Mouse (Mus musculus) limb, embryonic 10.5 days (tissue): ENCODE measurements around the gene Rb1. TPM values are rescaled to one million over a fixed set of nuclear protein-coding genes. Genes with fewer than 3 reads are reported as not detected.

ENCODE experiments used
- DNase-seq: peaks from one replicate; pipeline ENCODE4 v3.0.0-alpha.2; 2017; ENCODE audit warnings: low spot score
- H3K27ac ChIP-seq: fragments of 300-500 bp; sonication (generic); 2 replicates; pipeline ENCODE4 v1.5.1; 2016; ENCODE audit warnings: mild to moderate bottlenecking
- H3K27me3 ChIP-seq: fragments of 300-500 bp; sonication (generic); 2 replicates; pipeline ENCODE4 v1.6.1; 2016; ENCODE audit warnings: low read depth, mild to moderate bottlenecking; ENCODE audit not compliant: poor library complexity, severe bottlenecking
- H3K36me3 ChIP-seq: fragments of 300-500 bp; sonication (generic); 2 replicates; pipeline ENCODE4 v1.6.1; 2016; ENCODE audit warnings: mild to moderate bottlenecking, moderate library complexity
- H3K4me1 ChIP-seq: fragments of 300-500 bp; sonication (generic); 2 replicates; pipeline ENCODE4 v1.6.1; 2016
- H3K4me3 ChIP-seq: fragments of 300-500 bp; sonication (generic); 2 replicates; pipeline ENCODE4 v1.5.1; 2016; ENCODE audit warnings: mild to moderate bottlenecking, moderate library complexity
- H3K9me3 ChIP-seq: fragments of 300-500 bp; sonication (generic); replicated peaks from 2 replicates; pipeline ENCODE4 v1.6.1; 2016; ENCODE audit warnings: mild to moderate bottlenecking
- WGBS: fragments of 180-500 bp; shearing (Covaris S2); methylation state at CpG from one replicate; pipeline ENCODE4 v1.1.7; 2016; 5-methylcytosine and 5-hydroxymethylcytosine counted together
- polyA plus RNA-seq: library from polyadenylated mRNA; unstranded; fragments of >200 nt; fragmentation: Nextera tagmentation; extraction: Ambion mirVana; gene quantifications from 2 replicates; pipeline ENCODE4 v1.2.1, GENCODE M21; 2016

The Rb1 gene
- polyA plus RNA-seq, 1 experiment from 2014 or later = 24.8 TPM

GRCm38 (mm10) chr14:73292434-73292833 lies 33.2 kb downstream of the Rb1 start:
- 67% methylated on average over 1 of the region's 1 CpGs for WGBS
- no peak for DNase-seq
- H3K9me3 ChIP-seq = no peaks in the 10 kb centered on the region
- H3K4me1 ChIP-seq = no peaks in the 10 kb centered on the region
- H3K27ac ChIP-seq = no peak overlapping the region
- no peaks in the 10 kb centered on the region for H3K27me3 ChIP-seq
- H3K4me3 ChIP-seq = no peak overlapping the region
- no peaks in the 10 kb centered on the region for H3K36me3 ChIP-seq

GRCm38 (mm10) chr14:73289915-73290314 lies 35.7 kb downstream of the Rb1 start:
- Histone ChIP-seq H3K27me3 (no peaks in the 10 kb centered on the region), H3K36me3 (no peaks in the 10 kb centered on the region), H3K4me3 (no peak overlapping the region), H3K9me3 (no peaks in the 10 kb centered on the region), H3K4me1 (no peaks in the 10 kb centered on the region), H3K27ac (no peak overlapping the region)
- 92% methylated on average over 2 of the region's 2 CpGs for whole genome bisulfite sequencing
- no peak for DNase-seq

- WGBS = 23% methylated on average over 1 of the region's 1 CpGs
- Histone ChIP-seq H3K36me3 (0 out of 2 replicates have a peak, but pooled peaks cover 3% of the 10 kb centered on the region), H3K27ac (no peak overlapping the region), H3K4me3 (no peak overlapping the region), H3K9me3 (no peaks in the 10 kb centered on the region), H3K4me1 (no peaks in the 10 kb centered on the region), H3K27me3 (no peaks in the 10 kb centered on the region)
- no peak for DNase-seq
Measured at GRCm38 (mm10) chr14:73280996-73281395, 44.6 kb downstream of the Rb1 start.

GRCm38 (mm10) chr14:73279096-73279495 lies 46.5 kb downstream of the Rb1 start:
- no peaks in the 10 kb centered on the region for H3K36me3 ChIP-seq
- H3K27ac ChIP-seq = no peak overlapping the region
- no peaks in the 10 kb centered on the region for H3K4me1 ChIP-seq
- H3K27me3 ChIP-seq = no peaks in the 10 kb centered on the region
- DNase-seq = no peak
- 82% methylated on average over 6 of the region's 6 CpGs for WGBS
- H3K9me3 ChIP-seq = no peaks in the 10 kb centered on the region
- H3K4me3 ChIP-seq = no peak overlapping the region

- H3K27ac ChIP-seq = no peak overlapping the region
- WGBS = 87% methylated on average over 5 of the region's 5 CpGs
- H3K4me1 ChIP-seq = 0 out of 2 replicates have a peak, but pooled peaks cover 3% of the 10 kb centered on the region
- H3K9me3 ChIP-seq = no peaks in the 10 kb centered on the region
- H3K4me3 ChIP-seq = no peak overlapping the region
- DNase-seq = no peak
- no peaks in the 10 kb centered on the region for H3K27me3 ChIP-seq
- no peaks in the 10 kb centered on the region for H3K36me3 ChIP-seq
Measured at GRCm38 (mm10) chr14:73271807-73272206, 53.8 kb downstream of the Rb1 start.

GRCm38 (mm10) chr14:73266166-73266565 lies 59.5 kb downstream of the Rb1 start:
- Histone ChIP-seq H3K36me3 (peaks cover 17% of the 10 kb centered on the region), H3K27me3 (no peaks in the 10 kb centered on the region), H3K4me1 (no peaks in the 10 kb centered on the region), H3K27ac (no peak overlapping the region), H3K9me3 (no peaks in the 10 kb centered on the region), H3K4me3 (no peak overlapping the region)
- 86% methylated on average over 3 of the region's 3 CpGs for WGBS
- no peak for DNase-seq

GRCm38 (mm10) chr14:73262210-73262609 lies 63.4 kb downstream of the Rb1 start:
- Histone ChIP-seq H3K27ac (no peak overlapping the region), H3K4me1 (peaks cover 16% of the 10 kb centered on the region; the same call in 1 of the 2 replicates), H3K27me3 (no peaks in the 10 kb centered on the region), H3K36me3 (peaks cover 17% of the 10 kb centered on the region), H3K9me3 (no peaks in the 10 kb centered on the region), H3K4me3 (no peak overlapping the region)
- 96% methylated on average over 9 of the region's 9 CpGs for WGBS
- DNase-seq = peak; percentile 29

GRCm38 (mm10) chr14:73258181-73258580 lies 67.4 kb downstream of the Rb1 start:
- Histone ChIP-seq H3K36me3 (peaks cover 4% of the 10 kb centered on the region; the same call in 1 of the 2 replicates), H3K4me1 (peaks cover 16% of the 10 kb centered on the region; the same call in 1 of the 2 replicates), H3K9me3 (no peaks in the 10 kb centered on the region), H3K27me3 (no peaks in the 10 kb centered on the region), H3K4me3 (no peak overlapping the region), H3K27ac (peak overlapping the region; percentile 16; the same call in 1 of the 2 replicates)
- 37% methylated on average over 4 of the region's 4 CpGs for WGBS
- DNase-seq = peak; percentile 32

- Histone ChIP-seq H3K36me3 (peaks cover 4% of the 10 kb centered on the region; the same call in 1 of the 2 replicates), H3K4me1 (peaks cover 16% of the 10 kb centered on the region; the same call in 1 of the 2 replicates), H3K27me3 (no peaks in the 10 kb centered on the region), H3K4me3 (no peak overlapping the region), H3K27ac (no peak overlapping the region), H3K9me3 (no peaks in the 10 kb centered on the region)
- 81% methylated on average over 7 of the region's 7 CpGs for WGBS
- peak; percentile 17 for DNase-seq
Measured at GRCm38 (mm10) chr14:73257348-73257747, 68.3 kb downstream of the Rb1 start.

GRCm38 (mm10) chr14:73255426-73255970 lies 70.1 kb downstream of the Rb1 start:
- H3K9me3 ChIP-seq = no peaks in the 10 kb centered on the region
- no peak overlapping the region for H3K4me3 ChIP-seq
- peaks cover 16% of the 10 kb centered on the region; the same call in 1 of the 2 replicates for H3K4me1 ChIP-seq
- no peaks in the 10 kb centered on the region for H3K27me3 ChIP-seq
- H3K36me3 ChIP-seq = no peaks in the 10 kb centered on the region
- no peak overlapping the region for H3K27ac ChIP-seq
- 76% methylated on average over 3 of the region's 3 CpGs for WGBS
- DNase-seq = peak; percentile 12

GRCm38 (mm10) chr14:73254412-73254811 lies 71.2 kb downstream of the Rb1 start:
- Histone ChIP-seq H3K4me3 (no peak overlapping the region), H3K27ac (no peak overlapping the region), H3K36me3 (no peaks in the 10 kb centered on the region), H3K27me3 (no peaks in the 10 kb centered on the region), H3K4me1 (peaks cover 16% of the 10 kb centered on the region; the same call in 1 of the 2 replicates), H3K9me3 (no peaks in the 10 kb centered on the region)
- DNase-seq = peak; percentile 29
- WGBS = 85% methylated on average over 4 of the region's 4 CpGs

GRCm38 (mm10) chr14:73253453-73254251 lies 72.0 kb downstream of the Rb1 start:
- 83% methylated on average over 6 of the region's 6 CpGs for WGBS
- no peaks in the 10 kb centered on the region for H3K27me3 ChIP-seq

GRCm38 (mm10) chr14:73252276-73252675 lies 73.3 kb downstream of the Rb1 start:
- H3K36me3 ChIP-seq = no peaks in the 10 kb centered on the region
- 92% methylated on average over 2 of the region's 2 CpGs for WGBS
- peak; percentile 6 for DNase-seq
- peaks cover under 1% of the 10 kb centered on the region; the same call in 1 of the 2 replicates for H3K4me1 ChIP-seq
- no peaks in the 10 kb centered on the region for H3K9me3 ChIP-seq
- H3K4me3 ChIP-seq = no peak overlapping the region
- H3K27ac ChIP-seq = no peak overlapping the region
- H3K27me3 ChIP-seq = no peaks in the 10 kb centered on the region

More at GRCm38 (mm10) chr14:73253453-73254251, 72.0 kb downstream of the Rb1 start:
- H3K4me3 ChIP-seq = no peak overlapping the region
- peaks cover 14% of the 10 kb centered on the region; the same call in 1 of the 2 replicates for H3K4me1 ChIP-seq
- peak; percentile 12 for DNase-seq
- H3K27ac ChIP-seq = no peak overlapping the region
- no peaks in the 10 kb centered on the region for H3K36me3 ChIP-seq
- H3K9me3 ChIP-seq = no peaks in the 10 kb centered on the region
